Mouse (Mus musculus): ENCODE results near the gene Nkain2. TPM values are rescaled to one million over a fixed set of nuclear protein-coding genes. Genes with fewer than 3 reads are reported as not detected.
A peak's percentile ranks its signal among the peaks of the same experiment; 100 is the strongest.
"Not testable (repeated sequence)": the region's sequence is repeated elsewhere in the genome, so short reads cannot be mapped to it uniquely, and the experiment has no call there.

Nkain2 gene
- polyA plus RNA-seq, 1 experiment from 2014 or later = 8.0 TPM

DNA sequence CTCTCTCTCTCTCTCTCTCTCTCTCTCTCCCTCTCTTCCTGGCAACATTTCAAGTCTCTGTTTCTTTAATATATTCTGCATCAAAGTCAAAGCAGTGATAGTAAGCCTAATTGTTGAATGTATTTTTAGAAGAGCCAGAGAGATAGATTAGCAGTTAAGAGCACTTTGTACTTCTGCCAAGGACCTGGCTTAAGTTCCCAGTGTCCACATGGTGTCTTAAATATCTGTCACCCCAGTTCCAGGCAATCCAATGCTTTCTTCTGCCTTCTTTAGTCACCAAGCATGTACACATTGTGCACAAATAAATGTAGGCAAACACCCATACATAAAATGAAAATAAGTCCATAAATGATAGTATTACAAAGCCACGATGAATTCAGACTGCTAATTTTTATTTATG is 871.9 kb downstream of the Nkain2 start:
- Histone ChIP-seq H3K4me1 (replicated peaks) (no peaks in the 10 kb centered on the region), H3K4me3 (replicated peaks) (no peak overlapping the region), H3K4me2 (replicated peaks) (no peak overlapping the region), H3K27me3 (no peaks in the 10 kb centered on the region), H3K9ac (replicated peaks) (no peak overlapping the region), H3K27ac (no peak overlapping the region), H3K36me3 (no peaks in the 10 kb centered on the region), H3K9me3 (no peaks in the 10 kb centered on the region)
- 82% methylated on average over 1 of the region's 1 CpGs for WGBS
- ATAC-seq = no peak

DNA sequence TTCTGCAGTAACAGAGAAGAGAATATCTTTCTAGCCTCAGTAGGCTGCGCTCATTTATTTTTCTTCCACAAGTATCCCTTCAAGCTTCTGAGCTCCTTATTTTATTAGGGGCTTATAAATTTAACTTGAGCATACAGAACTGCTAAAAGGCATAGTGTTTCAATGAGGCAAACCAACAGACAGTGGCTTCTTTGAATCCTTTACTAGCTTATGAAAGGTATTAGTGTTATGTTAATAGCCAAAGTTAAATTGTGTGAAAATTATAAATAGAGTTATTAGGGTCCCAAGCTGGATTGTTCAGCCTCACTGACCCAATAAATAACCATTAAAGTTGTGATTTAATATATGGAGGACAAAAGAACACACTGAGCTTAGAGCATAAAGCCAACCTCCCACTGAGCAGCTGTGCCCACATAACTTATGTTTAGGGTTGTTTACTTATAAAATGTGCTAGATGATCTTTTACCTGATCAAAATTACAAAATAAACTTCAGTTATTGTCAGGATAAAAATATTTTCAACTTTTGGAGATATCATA is 889.0 kb downstream of the Nkain2 start:
- WGBS = 79% methylated on average over 1 of the region's 1 CpGs
- Histone ChIP-seq H3K4me3 (replicated peaks) (no peak overlapping the region), H3K27ac (no peak overlapping the region), H3K4me2 (replicated peaks) (no peak overlapping the region), H3K9ac (replicated peaks) (no peak overlapping the region), H3K36me3 (no peaks in the 10 kb centered on the region), H3K9me3 (no peaks in the 10 kb centered on the region), H3K4me1 (replicated peaks) (no peaks in the 10 kb centered on the region), H3K27me3 (no peaks in the 10 kb centered on the region)
- ATAC-seq = no peak

DNA sequence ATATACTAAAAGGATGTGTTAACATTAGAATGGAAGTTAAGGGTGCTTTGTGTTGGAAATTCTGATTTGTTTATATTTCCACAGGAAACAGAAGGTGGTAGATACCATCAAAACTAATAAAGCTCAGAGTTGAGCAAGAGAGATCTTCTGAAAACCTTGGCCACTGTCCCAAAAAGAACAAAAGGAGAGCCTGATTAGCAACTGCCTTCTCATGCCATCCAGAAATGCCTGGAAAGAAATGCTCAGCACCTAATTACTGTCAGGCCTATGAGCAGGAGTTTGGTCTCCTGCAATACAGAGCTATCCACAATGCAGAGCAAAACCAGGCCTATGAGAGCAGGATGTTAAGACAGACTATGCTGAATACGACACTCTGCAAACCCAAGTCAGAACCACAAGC is 897.1 kb downstream of the Nkain2 start:
- Histone ChIP-seq H3K36me3 (no peaks in the 10 kb centered on the region), H3K9me3 (no peaks in the 10 kb centered on the region), H3K27ac (no peak overlapping the region), H3K4me2 (replicated peaks) (no peak overlapping the region), H3K27me3 (no peaks in the 10 kb centered on the region), H3K4me1 (replicated peaks) (no peaks in the 10 kb centered on the region), H3K9ac (replicated peaks) (no peak overlapping the region), H3K4me3 (replicated peaks) (no peak overlapping the region)
- ATAC-seq = no peak
- WGBS = 78% methylated on average over 1 of the region's 1 CpGs

DNA sequence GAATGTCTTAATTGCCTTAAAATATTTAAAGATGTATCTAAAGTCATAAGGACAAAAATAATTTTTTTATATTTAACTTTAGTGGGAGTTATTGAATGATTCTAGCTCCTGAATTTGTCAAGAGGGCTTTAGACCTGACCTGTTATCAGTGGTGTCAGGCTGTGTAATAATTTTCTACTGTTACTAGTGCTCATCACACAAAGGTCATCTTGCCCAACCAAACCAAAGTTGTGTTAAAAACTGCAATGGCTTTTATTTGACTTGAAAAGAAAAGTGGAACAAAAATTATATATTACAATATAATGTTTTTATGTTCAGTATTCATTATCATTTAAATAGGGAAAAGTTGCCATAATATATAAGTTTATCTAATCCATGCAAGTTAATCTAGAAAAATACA is 911.9 kb downstream of the Nkain2 start:
- no peak overlapping the region for H3K4me3 ChIP-seq (replicated peaks)
- H3K36me3 ChIP-seq = no peaks in the 10 kb centered on the region
- no peak overlapping the region for H3K4me2 ChIP-seq (replicated peaks)
- H3K9me3 ChIP-seq = no peaks in the 10 kb centered on the region
- no peaks in the 10 kb centered on the region for H3K4me1 ChIP-seq (replicated peaks)
- H3K27ac ChIP-seq = no peak overlapping the region
- no peak overlapping the region for H3K9ac ChIP-seq (replicated peaks)
- H3K27me3 ChIP-seq = no peaks in the 10 kb centered on the region
- ATAC-seq = no peak

DNA sequence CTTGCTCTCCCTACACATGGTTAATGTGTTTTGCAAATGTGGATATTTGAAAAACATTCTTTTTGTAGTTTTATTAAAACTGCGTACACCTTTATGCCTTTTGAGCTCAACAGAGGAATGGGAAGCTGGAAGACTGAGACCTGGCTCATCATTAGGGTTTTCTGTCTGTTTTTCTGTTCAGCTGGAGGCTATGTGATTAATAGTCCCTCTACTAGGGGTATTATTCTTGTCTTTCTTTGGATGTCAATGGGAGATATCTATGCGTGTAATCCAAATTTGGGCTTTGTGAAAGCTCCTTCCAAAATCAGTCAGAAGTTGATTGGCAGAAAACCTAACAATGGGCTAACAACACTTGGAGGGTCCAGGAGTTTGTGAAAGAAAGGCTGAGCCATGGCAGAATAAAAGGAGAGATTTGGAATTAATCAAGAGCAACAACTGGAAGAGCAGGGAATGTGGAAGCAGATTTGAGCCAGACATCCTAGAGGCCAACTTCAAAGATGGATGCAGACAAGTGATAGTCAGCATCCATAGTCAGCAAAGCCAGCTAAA is 943.0 kb downstream of the Nkain2 start:
- Histone ChIP-seq H3K4me1 (replicated peaks) (no peaks in the 10 kb centered on the region), H3K9me3 (no peaks in the 10 kb centered on the region), H3K4me2 (replicated peaks) (no peak overlapping the region), H3K27me3 (no peaks in the 10 kb centered on the region), H3K36me3 (no peaks in the 10 kb centered on the region), H3K4me3 (replicated peaks) (no peak overlapping the region), H3K27ac (no peak overlapping the region), H3K9ac (replicated peaks) (no peak overlapping the region)
- 41% methylated on average over 2 of the region's 2 CpGs for WGBS
- no peak for ATAC-seq

DNA sequence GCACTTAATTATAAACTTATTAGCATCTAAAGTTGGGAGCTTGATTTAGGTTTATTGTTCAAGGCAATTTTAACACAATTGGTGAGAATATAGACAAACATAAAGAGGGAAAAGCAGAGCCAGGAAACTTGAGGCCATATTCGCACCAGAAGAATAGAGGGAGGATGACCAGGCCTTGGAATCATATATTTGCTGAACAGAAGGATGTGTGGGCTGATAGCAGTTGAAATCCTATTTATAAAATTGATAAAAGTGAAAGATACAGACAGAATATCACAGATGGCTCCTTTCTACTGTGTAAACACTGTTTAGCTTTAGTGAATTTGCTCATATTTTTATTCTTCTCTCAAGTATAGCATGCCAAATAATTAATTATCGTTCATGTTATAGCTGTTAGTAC is 958.3 kb downstream of the Nkain2 start:
- Histone ChIP-seq H3K9me3 (no peaks in the 10 kb centered on the region), H3K4me3 (replicated peaks) (no peak overlapping the region), H3K27me3 (no peaks in the 10 kb centered on the region), H3K9ac (replicated peaks) (no peak overlapping the region), H3K4me2 (replicated peaks) (no peak overlapping the region), H3K4me1 (replicated peaks) (no peaks in the 10 kb centered on the region), H3K36me3 (no peaks in the 10 kb centered on the region), H3K27ac (no peak overlapping the region)
- WGBS = 90% methylated on average over 2 of the region's 2 CpGs
- ATAC-seq = no peak

DNA sequence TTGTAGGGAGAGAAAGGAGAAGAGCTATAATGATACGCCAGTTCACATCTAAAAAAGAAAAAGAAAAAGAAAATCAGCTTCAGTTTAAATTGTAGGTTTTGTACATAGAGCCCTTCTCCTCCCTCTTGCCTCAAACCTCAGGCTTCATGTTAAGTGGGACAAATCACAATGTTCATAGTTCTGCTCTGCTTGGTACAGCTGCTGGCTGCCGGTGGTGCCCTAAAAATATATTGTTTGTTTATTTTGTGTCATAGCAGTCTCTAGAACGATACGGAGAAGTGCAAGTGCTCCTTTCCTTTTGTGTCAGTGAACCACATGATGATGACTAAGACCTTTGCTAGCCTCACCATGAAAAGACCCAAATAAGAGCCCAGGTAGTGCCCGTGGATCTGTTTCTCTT is 962.6 kb downstream of the Nkain2 start:
- no peaks in the 10 kb centered on the region for H3K4me1 ChIP-seq (replicated peaks)
- H3K9me3 ChIP-seq = no peaks in the 10 kb centered on the region
- WGBS = 85% methylated on average over 5 of the region's 5 CpGs
- no peak overlapping the region for H3K9ac ChIP-seq (replicated peaks)
- no peak for ATAC-seq
- H3K4me2 ChIP-seq (replicated peaks) = no peak overlapping the region
- H3K36me3 ChIP-seq = no peaks in the 10 kb centered on the region
- no peak overlapping the region for H3K27ac ChIP-seq
- no peak overlapping the region for H3K4me3 ChIP-seq (replicated peaks)
- no peaks in the 10 kb centered on the region for H3K27me3 ChIP-seq

DNA sequence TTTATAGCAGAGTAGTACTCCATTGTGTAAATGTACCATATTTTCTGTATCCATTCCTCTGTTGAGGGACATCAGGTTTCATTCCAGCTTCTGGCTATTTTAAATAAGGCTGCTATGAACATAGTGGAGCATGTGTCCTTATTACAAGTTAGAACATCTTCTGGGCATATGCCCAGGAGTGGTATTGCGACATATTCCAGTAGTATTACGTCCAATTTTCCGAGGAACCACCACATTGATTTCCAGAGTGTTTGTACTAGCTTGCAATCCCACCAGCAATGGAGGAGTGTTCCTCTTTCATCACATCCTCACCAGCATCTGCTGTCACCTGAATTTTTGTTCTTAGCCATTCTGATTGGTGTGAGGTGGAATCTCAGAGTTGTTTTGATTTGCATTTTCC is 969.4 kb downstream of the Nkain2 start:
- ATAC-seq; H3K27ac ChIP-seq; H3K4me3 ChIP-seq (replicated peaks); H3K36me3 ChIP-seq; H3K4me1 ChIP-seq (replicated peaks); H3K9ac ChIP-seq (replicated peaks); H3K4me2 ChIP-seq (replicated peaks); H3K9me3 ChIP-seq; H3K27me3 ChIP-seq: not testable (repeated sequence)
- 93% methylated on average over 3 of the region's 3 CpGs for WGBS

DNA sequence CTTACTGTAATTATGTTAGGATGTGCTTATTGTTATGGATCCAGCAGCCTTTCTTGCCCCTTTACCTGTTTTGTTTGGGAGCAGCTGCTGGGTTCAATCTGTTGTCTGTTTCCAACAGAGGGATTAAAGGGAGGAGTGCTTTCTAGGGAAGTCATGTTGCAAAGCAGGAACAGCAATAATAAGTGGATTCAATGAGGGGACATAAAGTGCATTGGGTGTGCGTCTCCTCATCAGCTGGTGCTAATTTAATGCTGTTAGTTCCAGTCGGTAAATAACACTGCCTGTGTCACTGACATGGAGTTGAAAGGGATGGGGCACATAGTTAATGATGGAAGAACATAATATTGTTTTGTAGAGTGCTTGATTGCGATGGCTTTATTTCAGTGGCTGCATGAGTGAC is 982.8 kb downstream of the Nkain2 start:
- Histone ChIP-seq H3K9me3 (no peaks in the 10 kb centered on the region), H3K27me3 (no peaks in the 10 kb centered on the region), H3K36me3 (no peaks in the 10 kb centered on the region), H3K4me3 (replicated peaks) (no peak overlapping the region), H3K4me1 (replicated peaks) (peaks cover 6% of the 10 kb centered on the region; the same call in 1 of the 2 replicates), H3K4me2 (replicated peaks) (no peak overlapping the region), H3K27ac (no peak overlapping the region), H3K9ac (replicated peaks) (no peak overlapping the region)
- 26% methylated on average over 3 of the region's 3 CpGs for WGBS
- ATAC-seq = peak; percentile 87

DNA sequence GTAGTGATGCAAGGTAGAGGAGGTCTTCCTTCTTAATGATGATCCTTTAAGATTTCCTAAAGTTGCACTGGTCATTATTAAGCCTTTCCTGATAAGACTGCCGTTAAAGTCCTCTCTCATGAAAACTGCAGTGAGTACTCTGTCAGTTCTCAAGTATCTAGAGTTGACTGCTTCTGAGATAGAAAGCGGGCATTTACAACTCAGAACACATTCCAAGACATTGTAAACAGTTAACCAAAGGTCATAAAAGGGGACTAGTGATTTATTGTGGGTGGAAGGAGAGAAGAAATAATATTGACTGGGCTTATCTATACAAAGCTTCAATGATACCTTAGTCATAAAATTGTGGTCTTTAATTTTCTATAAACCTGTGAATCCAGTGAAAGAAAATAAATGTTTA is 990.8 kb downstream of the Nkain2 start:
- WGBS = 94% methylated on average over 2 of the region's 2 CpGs
- Histone ChIP-seq H3K4me1 (replicated peaks) (no peaks in the 10 kb centered on the region), H3K27ac (no peak overlapping the region), H3K9me3 (no peaks in the 10 kb centered on the region), H3K9ac (replicated peaks) (no peak overlapping the region), H3K4me3 (replicated peaks) (no peak overlapping the region), H3K27me3 (no peaks in the 10 kb centered on the region), H3K4me2 (replicated peaks) (no peak overlapping the region), H3K36me3 (no peaks in the 10 kb centered on the region)
- ATAC-seq = no peak

DNA sequence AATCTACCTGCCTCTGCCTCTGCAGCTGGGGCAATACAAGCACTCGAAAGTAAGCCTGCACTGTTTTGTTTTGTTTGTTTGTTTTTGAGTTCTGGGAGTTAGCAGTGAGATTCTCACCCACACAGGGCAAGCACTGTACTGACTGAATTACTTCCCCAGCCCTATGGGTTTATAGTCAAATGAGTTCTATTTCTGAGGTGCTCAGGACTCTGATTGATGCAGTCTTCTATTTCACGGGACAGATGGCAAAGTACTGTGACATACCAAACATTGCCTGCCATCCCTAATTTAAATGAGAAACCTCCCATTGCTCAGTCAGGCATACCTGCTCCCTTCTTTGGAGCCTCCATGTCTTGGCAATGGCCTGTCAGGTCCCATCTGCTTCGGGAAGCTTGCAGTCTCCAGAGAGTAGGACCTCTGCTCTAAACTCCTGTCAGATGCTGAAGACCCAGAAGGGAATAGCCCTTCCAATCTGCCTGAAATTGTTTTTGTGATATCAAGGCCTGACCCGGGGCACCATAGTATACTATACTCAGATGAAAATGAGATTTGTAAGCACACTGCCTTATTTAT is 1016.9 kb downstream of the Nkain2 start:
- H3K27me3 ChIP-seq = no peaks in the 10 kb centered on the region
- H3K4me3 ChIP-seq (replicated peaks) = no peak overlapping the region
- no peak overlapping the region for H3K4me2 ChIP-seq (replicated peaks)
- no peak overlapping the region for H3K27ac ChIP-seq
- ATAC-seq = peak; percentile 50
- H3K9me3 ChIP-seq = no peaks in the 10 kb centered on the region
- WGBS = 58% methylated on average over 4 of the region's 4 CpGs
- no peaks in the 10 kb centered on the region for H3K4me1 ChIP-seq (replicated peaks)
- H3K36me3 ChIP-seq = no peaks in the 10 kb centered on the region
- H3K9ac ChIP-seq (replicated peaks) = no peak overlapping the region

DNA sequence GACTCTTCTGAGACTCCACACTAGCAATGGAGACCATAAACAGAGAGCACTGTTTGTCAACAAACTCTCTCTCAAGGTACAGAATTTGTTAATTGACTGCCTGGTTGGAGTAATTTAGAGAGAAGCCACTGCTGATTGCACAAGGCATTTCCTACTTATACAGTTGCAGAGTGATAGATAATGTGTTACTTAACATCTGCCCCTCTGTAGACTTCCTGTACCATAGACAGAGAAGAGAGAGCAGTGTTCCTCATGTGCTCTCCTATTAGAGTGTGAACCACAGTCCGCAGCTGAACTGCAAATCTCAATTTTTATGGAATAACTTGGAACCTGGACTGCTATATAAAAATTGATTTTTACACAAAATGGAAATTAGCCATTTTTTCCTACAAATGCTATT is 1022.0 kb downstream of the Nkain2 start:
- no peak overlapping the region for H3K27ac ChIP-seq
- no peak for ATAC-seq
- no peak overlapping the region for H3K9ac ChIP-seq (replicated peaks)
- H3K36me3 ChIP-seq = no peaks in the 10 kb centered on the region
- no peaks in the 10 kb centered on the region for H3K9me3 ChIP-seq
- H3K27me3 ChIP-seq = no peaks in the 10 kb centered on the region
- H3K4me1 ChIP-seq (replicated peaks) = no peaks in the 10 kb centered on the region
- 93% methylated on average over 1 of the region's 1 CpGs for WGBS
- H3K4me2 ChIP-seq (replicated peaks) = no peak overlapping the region
- no peak overlapping the region for H3K4me3 ChIP-seq (replicated peaks)

DNA sequence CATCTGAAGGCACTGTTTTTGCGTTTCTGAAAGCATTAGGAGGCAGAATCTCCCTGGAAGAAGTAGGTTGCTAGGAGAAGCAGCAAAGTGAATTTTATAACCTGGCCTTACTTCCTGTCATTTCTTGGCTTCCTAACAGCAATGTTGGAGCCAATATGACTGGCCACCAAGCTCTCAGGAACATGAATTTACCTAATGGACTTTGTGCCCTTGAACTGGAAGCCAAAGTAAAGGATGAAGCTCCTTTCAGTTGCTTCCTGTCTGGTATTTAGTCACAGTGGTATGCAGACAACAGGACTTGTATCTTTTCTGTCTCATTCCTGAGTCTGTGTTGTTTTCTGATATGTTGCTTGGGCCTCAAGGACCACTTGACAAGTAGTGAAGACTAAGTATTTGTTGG is 1063.2 kb downstream of the Nkain2 start:
- Histone ChIP-seq H3K36me3 (no peaks in the 10 kb centered on the region), H3K27ac (no peak overlapping the region), H3K9ac (replicated peaks) (no peak overlapping the region), H3K4me1 (replicated peaks) (no peaks in the 10 kb centered on the region), H3K4me2 (replicated peaks) (no peak overlapping the region), H3K4me3 (replicated peaks) (no peak overlapping the region), H3K27me3 (no peaks in the 10 kb centered on the region), H3K9me3 (no peaks in the 10 kb centered on the region)
- 82% methylated on average over 1 of the region's 1 CpGs for WGBS
- no peak for ATAC-seq
